Mouse (Mus musculus) retina, embryonic 14.5 days (tissue): Measurements from ENCODE around the gene Gm9602.
"Not testable (repeated sequence)": the region's sequence is repeated elsewhere in the genome, so short reads cannot be mapped to it uniquely, and the experiment has no call there.

Experiments
- DNase-seq: peaks from one replicate; pipeline ENCODE4 v3.0.0-alpha.2; 2015; ENCODE audit warnings: low spot score

Gm9602 gene

GRCm38 (mm10) chr14:4776037-4776436 lies at the start of gene Gm9602:
Gm9602 (plus strand) TSS chr14:4776337.
- DNase-seq, result not testable (repeated sequence)

DNA sequence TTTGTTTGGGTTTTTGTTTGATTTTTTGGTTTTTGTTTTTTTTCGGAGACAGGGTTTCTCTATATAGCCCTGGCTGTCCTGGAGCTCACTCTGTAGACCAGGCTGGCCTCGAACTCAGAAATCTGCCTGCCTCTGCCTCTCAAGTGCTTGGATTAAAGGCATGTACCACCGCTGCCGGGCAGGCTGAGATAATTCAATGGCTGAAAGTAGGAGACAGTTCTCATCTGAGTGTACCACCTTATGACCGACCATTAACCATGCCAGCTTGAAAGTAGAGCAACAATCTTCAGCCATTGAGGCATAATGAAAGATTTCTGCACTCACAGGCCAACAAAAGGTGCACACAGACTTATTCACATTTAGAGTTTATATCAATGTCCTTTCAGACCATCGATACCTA lies 30.3 kb downstream of the Gm9602 start:
- DNase-seq, result not testable (repeated sequence)

GRCm38 (mm10) chr14:4821950-4822349 lies 45.8 kb downstream of the Gm9602 start:
- not testable (repeated sequence) for DNase-seq
